Mouse (Mus musculus): ENCODE results near the gene Timp2. TPM values are rescaled to one million over a fixed set of nuclear protein-coding genes. Genes with fewer than 3 reads are reported as not detected.

Timp2 gene
- total and polyA plus RNA-seq, 2 experiments from 2014 or later, result 165 to 208 TPM

DNA sequence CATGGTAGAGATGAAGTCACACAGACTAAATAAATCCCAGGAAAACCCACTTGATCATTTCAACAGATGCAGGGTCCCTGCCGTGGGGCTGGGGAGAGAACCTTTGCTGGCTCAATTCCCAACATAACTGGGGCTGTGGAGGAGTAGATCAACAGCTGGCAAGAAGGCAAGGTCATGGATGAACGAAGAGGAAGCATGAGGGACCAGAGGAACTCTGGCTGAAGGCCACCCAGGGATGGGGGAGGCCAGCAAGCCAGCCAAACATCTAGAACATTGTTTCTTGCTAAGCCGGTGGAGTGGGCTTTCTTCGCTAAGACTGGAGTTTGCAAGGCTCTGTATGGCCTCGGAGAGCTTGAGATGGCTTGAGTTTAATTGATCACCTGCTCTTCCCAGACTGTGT is 20.3 kb upstream of the Timp2 start:
- Histone ChIP-seq H3K9me3 (ENCODE audit: low read length) (no peaks in the 10 kb centered on the region), H3K4me3 (ENCODE audit: low read depth, low read length) (no peak overlapping the region), H3K36me3 (ENCODE audit: insufficient read depth) (no peaks in the 10 kb centered on the region), H3K4me2 (ENCODE audit: low read depth) (no peak overlapping the region), H3K4me1 (ENCODE audit: insufficient read depth) (0 out of 2 replicates have a peak, but pooled peaks cover 7% of the 10 kb centered on the region), H3K27ac (ENCODE audit: low read depth, low read length) (no peak overlapping the region), H3K9ac (no peak overlapping the region), H3K27me3 (ENCODE audit: insufficient read depth, low read length) (no peaks in the 10 kb centered on the region)
- WGBS, result 83% methylated on average over 5 of the region's 5 CpGs
- DNase-seq (no peak), ATAC-seq (no peak)
- no peak for TF ChIP-seq CTCF (IDR thresholded peaks at IDR 0.05; ENCODE audit: low read depth)

GRCm38 (mm10) chr11:118375461-118375860 is 19.9 kb upstream of the Timp2 start:
- Histone ChIP-seq H3K27ac (ENCODE audit: low read depth, low read length) (no peak overlapping the region), H3K36me3 (ENCODE audit: insufficient read depth) (no peaks in the 10 kb centered on the region), H3K4me1 (ENCODE audit: insufficient read depth) (0 out of 2 replicates have a peak, but pooled peaks cover 7% of the 10 kb centered on the region), H3K9me3 (ENCODE audit: low read length) (no peaks in the 10 kb centered on the region), H3K9ac (no peak overlapping the region), H3K4me3 (ENCODE audit: low read depth, low read length) (no peak overlapping the region), H3K27me3 (ENCODE audit: insufficient read depth, low read length) (no peaks in the 10 kb centered on the region), H3K4me2 (ENCODE audit: low read depth) (no peak overlapping the region)
- no peak for ATAC-seq
- no peak for DNase-seq
- 88% methylated on average over 8 of the region's 8 CpGs for WGBS
- TF ChIP-seq CTCF (IDR thresholded peaks at IDR 0.05; ENCODE audit: low read depth), result no peak

- DNase-seq (peak; percentile 75), ATAC-seq (peak; percentile 58)
- TF ChIP-seq CTCF (IDR thresholded peaks at IDR 0.05; ENCODE audit: low read depth), result peak; percentile 41
- H3K4me1 ChIP-seq (ENCODE audit: insufficient read depth), result 0 out of 2 replicates have a peak, but pooled peaks cover 7% of the 10 kb centered on the region
- no peaks in the 10 kb centered on the region for H3K9me3 ChIP-seq (ENCODE audit: low read length)
- H3K27ac ChIP-seq (ENCODE audit: low read depth, low read length), result no peak overlapping the region
- H3K27me3 ChIP-seq (ENCODE audit: insufficient read depth, low read length), result no peaks in the 10 kb centered on the region
- no peaks in the 10 kb centered on the region for H3K36me3 ChIP-seq (ENCODE audit: insufficient read depth)
- H3K9ac ChIP-seq, result no peak overlapping the region
- H3K4me3 ChIP-seq (ENCODE audit: low read depth, low read length), result no peak overlapping the region
- H3K4me2 ChIP-seq (ENCODE audit: low read depth), result no peak overlapping the region
These were observed 19.5 kb upstream of the Timp2 start for GRCm38 (mm10) chr11:118375006-118375405.

- no peaks in the 10 kb centered on the region for H3K27me3 ChIP-seq (ENCODE audit: insufficient read depth, low read length)
- H3K4me1 ChIP-seq (ENCODE audit: insufficient read depth), result 0 out of 2 replicates have a peak, but pooled peaks cover 7% of the 10 kb centered on the region
- DNase-seq (no peak), ATAC-seq (no peak)
- H3K36me3 ChIP-seq (ENCODE audit: insufficient read depth), result no peaks in the 10 kb centered on the region
- no peak overlapping the region for H3K9ac ChIP-seq
- no peak overlapping the region for H3K27ac ChIP-seq (ENCODE audit: low read depth, low read length)
- H3K4me2 ChIP-seq (ENCODE audit: low read depth), result no peak overlapping the region
- 69% methylated on average over 5 of the region's 5 CpGs for WGBS
- no peaks in the 10 kb centered on the region for H3K9me3 ChIP-seq (ENCODE audit: low read length)
- no peak for TF ChIP-seq CTCF (IDR thresholded peaks at IDR 0.05; ENCODE audit: low read depth)
- H3K4me3 ChIP-seq (ENCODE audit: low read depth, low read length), result no peak overlapping the region
These were observed 19.0 kb upstream of the Timp2 start for GRCm38 (mm10) chr11:118374506-118374905.

DNA sequence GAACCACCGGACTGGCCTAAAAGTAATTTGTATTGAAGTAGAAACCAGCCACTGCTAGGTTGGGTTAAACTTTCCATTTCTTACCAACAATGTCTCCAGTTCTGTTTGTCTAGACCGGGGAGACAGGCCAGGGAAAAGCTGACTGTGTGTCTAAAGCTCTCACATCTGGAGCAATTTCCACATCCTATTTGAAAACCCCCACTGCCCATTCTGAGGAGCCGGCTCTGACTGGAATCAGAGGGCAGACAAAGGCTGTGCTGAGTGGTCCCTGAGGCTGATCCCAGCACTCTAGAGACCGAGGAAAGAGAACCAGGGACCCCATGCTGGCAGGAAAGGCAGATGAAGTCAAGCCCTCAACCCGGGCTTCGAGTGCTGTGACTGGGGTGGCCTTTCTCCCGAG is 17.1 kb upstream of the Timp2 start:
- no peak overlapping the region for H3K4me2 ChIP-seq (ENCODE audit: low read depth)
- no peak for DNase-seq
- H3K27ac ChIP-seq (ENCODE audit: low read depth, low read length), result no peak overlapping the region
- no peaks in the 10 kb centered on the region for H3K27me3 ChIP-seq (ENCODE audit: insufficient read depth, low read length)
- no peak overlapping the region for H3K4me3 ChIP-seq (ENCODE audit: low read depth, low read length)
- H3K36me3 ChIP-seq (ENCODE audit: insufficient read depth), result no peaks in the 10 kb centered on the region
- H3K9me3 ChIP-seq (ENCODE audit: low read length), result no peaks in the 10 kb centered on the region
- no peak for TF ChIP-seq CTCF (IDR thresholded peaks at IDR 0.05; ENCODE audit: low read depth)
- ATAC-seq, result no peak
- 51% methylated on average over 7 of the region's 7 CpGs for WGBS
- H3K4me1 ChIP-seq (ENCODE audit: insufficient read depth), result 0 out of 2 replicates have a peak, but pooled peaks cover 7% of the 10 kb centered on the region
- no peak overlapping the region for H3K9ac ChIP-seq

- H3K4me1 ChIP-seq (ENCODE audit: insufficient read depth), result 0 out of 2 replicates have a peak, but pooled peaks cover 7% of the 10 kb centered on the region
- no peaks in the 10 kb centered on the region for H3K9me3 ChIP-seq (ENCODE audit: low read length)
- no peak overlapping the region for H3K27ac ChIP-seq (ENCODE audit: low read depth, low read length)
- no peak for ATAC-seq
- DNase-seq, result no peak
- H3K4me2 ChIP-seq (ENCODE audit: low read depth), result no peak overlapping the region
- no peaks in the 10 kb centered on the region for H3K36me3 ChIP-seq (ENCODE audit: insufficient read depth)
- no peak overlapping the region for H3K9ac ChIP-seq
- no peak for TF ChIP-seq CTCF (IDR thresholded peaks at IDR 0.05; ENCODE audit: low read depth)
- no peak overlapping the region for H3K4me3 ChIP-seq (ENCODE audit: low read depth, low read length)
- H3K27me3 ChIP-seq (ENCODE audit: insufficient read depth, low read length), result no peaks in the 10 kb centered on the region
- 83% methylated on average over 7 of the region's 7 CpGs for WGBS
These were observed 16.3 kb upstream of the Timp2 start for GRCm38 (mm10) chr11:118371876-118372275.

DNA sequence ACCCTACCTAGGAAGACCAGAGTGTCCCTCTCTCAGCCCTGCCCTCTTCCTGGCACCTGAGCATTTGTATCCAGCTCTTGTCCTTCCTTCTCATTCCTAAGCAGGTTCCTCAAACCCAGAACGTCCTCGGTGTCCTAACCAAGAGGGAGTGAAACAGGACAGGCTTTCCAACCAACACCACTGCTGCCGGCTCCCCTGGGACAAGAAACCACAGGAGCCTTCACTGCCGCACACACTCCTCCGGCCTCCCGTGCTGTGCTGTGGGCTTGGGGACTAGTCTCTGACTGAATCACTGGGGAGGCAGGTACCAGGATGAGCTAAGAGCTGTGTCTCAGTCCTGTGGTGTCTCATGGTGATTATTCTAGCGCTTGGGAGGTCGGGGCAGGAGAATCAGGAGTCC is 14.1 kb upstream of the Timp2 start:
- 83% methylated on average over 8 of the region's 8 CpGs for WGBS
- no peak for TF ChIP-seq CTCF (IDR thresholded peaks at IDR 0.05; ENCODE audit: low read depth)
- DNase-seq (no peak), ATAC-seq (no peak)
- no peaks in the 10 kb centered on the region for H3K4me1 ChIP-seq (ENCODE audit: insufficient read depth)
- no peak overlapping the region for H3K4me3 ChIP-seq (ENCODE audit: low read depth, low read length)
- H3K27me3 ChIP-seq (ENCODE audit: insufficient read depth, low read length), result no peaks in the 10 kb centered on the region
- H3K4me2 ChIP-seq (ENCODE audit: low read depth), result no peak overlapping the region
- H3K9me3 ChIP-seq (ENCODE audit: low read length), result no peaks in the 10 kb centered on the region
- no peak overlapping the region for H3K9ac ChIP-seq
- no peaks in the 10 kb centered on the region for H3K36me3 ChIP-seq (ENCODE audit: insufficient read depth)
- no peak overlapping the region for H3K27ac ChIP-seq (ENCODE audit: low read depth, low read length)

All from forebrain, postnatal 0 days (tissue).